Mouse (Mus musculus): ENCODE results near the gene Pcyt2.
A peak's percentile ranks its signal among the peaks of the same experiment; 100 is the strongest.

GRCm38 (mm10) chr11:120579316-120580107, 38.2 kb downstream of the Pcyt2 start:
- TF ChIP-seq CTCF (IDR thresholded peaks at IDR 0.05; ENCODE audit: insufficient read depth, low read length): peak; percentile 75
- TF ChIP-seq POLR2A (IDR thresholded peaks at IDR 0.05; ENCODE audit: borderline replicate concordance, extremely low read depth, low read depth, low read length): no peak
